Mouse (Mus musculus) stomach, postnatal 0 days (tissue): ENCODE measurements at regions not wholly inside any gene's neighbourhood (a gene's known extent, or its start where the extent isn't known, plus 50 kb on each side); places are given as distances from the start of the nearest gene placed in this dataset.

Experiments used
- ATAC-seq: fragments of 200-750 bp; cut with Nextera tagmentation; 2 replicates; pipeline ENCODE4 v1.8.0; 2017; ENCODE audit not compliant: low FRiP score, low TSS enrichment
- DNase-seq: peaks from one replicate; pipeline ENCODE4 v3.0.0-alpha.2; 2016; ENCODE audit warnings: low spot score
- H3K27ac ChIP-seq: fragments of 300-500 bp; sonication (generic); replicated peaks from 2 replicates; pipeline ENCODE4 v1.5.1; 2014; ENCODE audit warnings: mild to moderate bottlenecking, control low read depth
- H3K27me3 ChIP-seq: fragments of 300-500 bp; sonication (generic); 2 replicates; pipeline ENCODE4 v1.6.1; 2014; ENCODE audit warnings: low read length; ENCODE audit not compliant: control insufficient read depth, insufficient read depth
- H3K36me3 ChIP-seq: fragments of 300-500 bp; sonication (generic); 2 replicates; pipeline ENCODE4 v1.6.1; 2014; ENCODE audit warnings: low read length, mixed read lengths; ENCODE audit not compliant: control insufficient read depth, insufficient read depth
- H3K4me1 ChIP-seq: fragments of 300-500 bp; sonication (generic); replicated peaks from 2 replicates; pipeline ENCODE4 v1.6.1; 2014; ENCODE audit warnings: antibody characterized with exemption; ENCODE audit not compliant: control insufficient read depth, insufficient read depth
- H3K4me2 ChIP-seq: fragments of 300-500 bp; sonication (generic); replicated peaks from 2 replicates; pipeline ENCODE4 v1.6.1; 2014; ENCODE audit warnings: low read depth, mild to moderate bottlenecking, control low read depth, moderate library complexity
- H3K4me3 ChIP-seq: fragments of 300-500 bp; sonication (generic); 2 replicates; pipeline ENCODE4 v1.5.1; 2014; ENCODE audit warnings: low read depth, low read length, control low read depth
- H3K9ac ChIP-seq: fragments of 300-500 bp; sonication (generic); 2 replicates; pipeline ENCODE4 v1.6.1; 2014; ENCODE audit warnings: mild to moderate bottlenecking, low read length, control low read depth, mixed read lengths
- H3K9me3 ChIP-seq: fragments of 300-500 bp; sonication (generic); 2 replicates; pipeline ENCODE4 v1.6.1; 2016; ENCODE audit warnings: low read length; ENCODE audit not compliant: control insufficient read depth
- CTCF ChIP-seq: IDR thresholded peaks from 2 replicates; pipeline ENCODE4 v1.5.1; 2016; ENCODE audit warnings: antibody characterized with exemption, low read depth, mild to moderate bottlenecking, moderate library complexity
- EP300 ChIP-seq: optimal IDR thresholded peaks from 2 replicates; pipeline ENCODE3; 2016; ENCODE audit warnings: antibody characterized with exemption
- WGBS: fragments of 180-500 bp; shearing (Covaris S2); extraction: QIAGEN DNeasy Blood & Tissue Kit; methylation state at CpG from one replicate; pipeline ENCODE4 v1.1.7; 2014; 5-methylcytosine and 5-hydroxymethylcytosine counted together

DNA sequence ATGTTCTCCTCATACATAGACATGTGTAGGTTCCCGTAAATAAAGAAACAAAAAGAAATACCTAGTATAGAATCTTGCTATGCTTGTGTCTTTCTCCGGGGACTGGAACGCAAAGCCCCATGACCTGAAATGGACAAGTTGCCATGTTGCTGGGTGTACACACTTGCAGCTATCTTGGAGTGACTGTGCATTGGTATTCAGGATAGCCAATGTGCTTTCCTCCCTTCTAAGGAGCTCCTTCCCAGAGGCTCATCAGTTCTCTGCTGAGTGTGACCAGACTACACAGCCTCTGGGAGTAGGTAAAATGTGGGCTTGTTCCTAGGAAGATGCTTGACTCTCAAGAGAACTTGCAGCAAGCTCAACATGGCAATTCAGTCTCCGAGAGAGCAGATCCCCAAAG lies 220.3 kb downstream of the Enc1 start:
- no peaks in the 10 kb centered on the region for H3K4me1 ChIP-seq
- TF ChIP-seq CTCF, result no peak
- no peak for TF ChIP-seq EP300
- 92% methylated on average over 4 of the region's 4 CpGs for WGBS
- H3K27ac ChIP-seq, result peak overlapping the region; percentile 61
- H3K4me2 ChIP-seq, result no peak overlapping the region
- no peaks in the 10 kb centered on the region for H3K36me3 ChIP-seq
- H3K9ac ChIP-seq, result no peak overlapping the region
- no peaks in the 10 kb centered on the region for H3K27me3 ChIP-seq
- no peak for DNase-seq
- no peak for ATAC-seq
- H3K9me3 ChIP-seq, result no peaks in the 10 kb centered on the region
- H3K4me3 ChIP-seq, result no peak overlapping the region

DNA sequence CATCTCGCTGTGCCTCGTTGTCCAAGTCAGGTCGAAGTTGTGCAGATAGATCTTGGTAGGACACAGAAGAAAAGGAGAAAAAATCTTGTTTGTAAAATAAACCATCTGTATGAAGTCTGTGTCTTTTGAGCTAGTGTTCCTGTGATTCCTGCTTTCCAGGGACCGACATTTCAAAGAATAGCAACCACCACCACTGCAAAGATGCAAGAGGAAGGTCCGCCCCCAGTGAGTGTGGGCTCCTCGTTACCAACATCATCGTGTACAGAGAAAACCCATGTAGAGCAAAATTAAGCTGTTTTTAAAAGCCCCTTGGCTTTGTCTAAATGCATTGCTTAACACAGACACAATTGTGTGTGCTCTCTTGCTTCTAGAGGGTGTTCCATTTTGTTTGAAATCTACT lies 218.2 kb downstream of the Enc1 start:
- H3K27ac ChIP-seq, result no peak overlapping the region
- H3K4me1 ChIP-seq, result no peaks in the 10 kb centered on the region
- no peak for TF ChIP-seq CTCF
- no peak for TF ChIP-seq EP300
- no peaks in the 10 kb centered on the region for H3K9me3 ChIP-seq
- WGBS, result 95% methylated on average over 7 of the region's 7 CpGs
- no peak overlapping the region for H3K9ac ChIP-seq
- ATAC-seq, result no peak
- H3K4me3 ChIP-seq, result no peak overlapping the region
- no peaks in the 10 kb centered on the region for H3K36me3 ChIP-seq
- H3K4me2 ChIP-seq, result no peak overlapping the region
- DNase-seq, result no peak
- H3K27me3 ChIP-seq, result no peaks in the 10 kb centered on the region

DNA sequence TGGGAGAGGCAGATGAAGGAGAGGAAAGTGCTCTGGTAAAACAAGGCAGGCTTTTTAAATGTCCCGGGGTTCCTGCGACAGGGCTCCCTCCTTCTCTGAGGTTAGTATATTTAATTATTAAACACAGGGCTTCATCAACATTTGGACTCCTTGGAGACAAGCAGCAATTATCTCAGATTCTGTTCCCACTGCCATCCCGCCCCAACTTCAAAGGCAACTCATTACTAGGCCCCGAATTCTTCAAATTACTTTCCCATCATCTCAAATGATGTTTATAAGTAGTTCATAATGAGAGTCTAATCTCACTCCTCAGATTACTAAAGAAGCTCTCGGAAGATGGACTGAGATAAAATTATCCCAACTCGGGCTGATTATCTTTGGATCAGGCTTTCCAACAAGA lies 215.1 kb downstream of the Enc1 start:
- TF ChIP-seq EP300, result no peak
- TF ChIP-seq CTCF, result no peak
- ATAC-seq, result no peak
- no peaks in the 10 kb centered on the region for H3K9me3 ChIP-seq
- no peak overlapping the region for H3K4me3 ChIP-seq
- no peak overlapping the region for H3K27ac ChIP-seq
- no peaks in the 10 kb centered on the region for H3K27me3 ChIP-seq
- H3K4me2 ChIP-seq, result no peak overlapping the region
- WGBS, result 53% methylated on average over 6 of the region's 6 CpGs
- H3K4me1 ChIP-seq, result no peaks in the 10 kb centered on the region
- no peak for DNase-seq
- no peaks in the 10 kb centered on the region for H3K36me3 ChIP-seq
- H3K9ac ChIP-seq, result no peak overlapping the region

DNA sequence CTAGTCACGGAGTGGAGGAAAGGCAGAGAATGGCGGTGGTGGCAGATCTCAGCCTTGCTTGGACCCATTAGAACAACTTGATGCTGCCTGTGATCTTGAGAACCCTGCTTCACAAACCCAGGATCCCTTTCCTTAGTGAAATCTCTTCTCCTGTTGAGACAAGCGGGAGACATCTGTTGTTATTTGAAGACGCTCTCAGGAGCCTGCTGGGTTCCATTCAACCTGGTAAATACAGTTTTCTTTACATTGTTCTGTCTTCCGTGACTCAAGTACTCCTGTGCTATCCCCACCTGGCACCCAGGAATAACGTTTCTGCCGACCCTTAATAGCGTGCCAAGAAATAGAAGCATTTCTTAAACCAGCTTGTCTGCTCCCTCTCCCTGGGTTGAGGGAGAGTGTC lies 213.8 kb downstream of the Enc1 start:
- no peaks in the 10 kb centered on the region for H3K36me3 ChIP-seq
- no peak overlapping the region for H3K27ac ChIP-seq
- ATAC-seq (no peak), DNase-seq (no peak)
- H3K4me1 ChIP-seq, result no peaks in the 10 kb centered on the region
- no peaks in the 10 kb centered on the region for H3K27me3 ChIP-seq
- no peak overlapping the region for H3K9ac ChIP-seq
- H3K4me3 ChIP-seq, result no peak overlapping the region
- no peaks in the 10 kb centered on the region for H3K9me3 ChIP-seq
- TF ChIP-seq EP300 (no peak), CTCF (no peak)
- H3K4me2 ChIP-seq, result no peak overlapping the region
- 74% methylated on average over 8 of the region's 8 CpGs for WGBS

DNA sequence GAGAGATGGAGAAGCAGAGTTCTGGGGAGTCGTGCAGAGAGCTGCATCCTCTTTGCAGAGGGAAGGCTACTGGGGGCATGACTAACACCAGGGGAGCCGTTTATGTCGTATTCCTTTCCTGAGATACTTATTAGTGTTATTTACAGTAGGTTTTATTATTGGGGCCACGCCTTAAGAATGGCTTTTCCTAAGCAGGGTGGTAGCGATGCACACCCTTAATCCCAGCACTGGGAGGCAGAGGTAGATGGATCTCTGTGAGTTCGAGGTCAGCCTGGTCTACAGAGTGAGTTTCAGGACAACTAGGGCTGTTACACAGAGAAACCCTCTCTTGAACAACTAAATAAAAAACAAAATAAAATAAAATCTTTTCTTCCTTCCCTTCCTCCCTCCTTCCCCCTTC lies 212.6 kb downstream of the Enc1 start:
- DNase-seq (no peak), ATAC-seq (no peak)
- no peak overlapping the region for H3K4me2 ChIP-seq
- 56% methylated on average over 6 of the region's 6 CpGs for WGBS
- H3K36me3 ChIP-seq, result no peaks in the 10 kb centered on the region
- no peak overlapping the region for H3K4me3 ChIP-seq
- no peak overlapping the region for H3K9ac ChIP-seq
- H3K9me3 ChIP-seq, result no peaks in the 10 kb centered on the region
- TF ChIP-seq CTCF (no peak), EP300 (no peak)
- no peaks in the 10 kb centered on the region for H3K4me1 ChIP-seq
- no peaks in the 10 kb centered on the region for H3K27me3 ChIP-seq
- no peak overlapping the region for H3K27ac ChIP-seq

DNA sequence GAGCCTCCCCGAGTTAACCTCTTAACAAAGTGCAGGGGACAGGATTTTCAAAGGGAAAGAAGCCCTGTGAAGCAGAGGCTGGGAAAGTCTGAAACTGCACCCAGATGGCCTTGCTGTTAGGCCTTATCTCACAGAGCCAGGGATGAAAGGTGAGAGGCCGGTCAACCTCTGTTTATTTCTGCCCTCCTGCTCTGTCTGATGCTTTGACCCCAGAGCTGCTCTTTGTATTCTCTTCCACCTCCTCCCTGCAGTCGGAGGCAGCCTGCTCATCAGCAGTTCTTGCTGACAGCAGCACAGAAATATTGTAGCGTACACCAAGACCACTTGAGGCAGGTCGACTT lies 212.2 kb downstream of the Enc1 start:
- Histone ChIP-seq H3K9me3 (no peaks in the 10 kb centered on the region), H3K9ac (no peak overlapping the region), H3K4me1 (no peaks in the 10 kb centered on the region), H3K4me2 (no peak overlapping the region), H3K27me3 (no peaks in the 10 kb centered on the region), H3K4me3 (no peak overlapping the region), H3K27ac (no peak overlapping the region), H3K36me3 (no peaks in the 10 kb centered on the region)
- ATAC-seq (no peak), DNase-seq (no peak)
- 43% methylated on average over 5 of the region's 5 CpGs for WGBS
- TF ChIP-seq CTCF (no peak), EP300 (no peak)
